Mouse (Mus musculus): Measurements from ENCODE around the gene Pctp. TPM values are rescaled to one million over a fixed set of nuclear protein-coding genes. Genes with fewer than 3 reads are reported as not detected.

The Pctp gene
- polyA plus RNA-seq, 1 experiment from 2014 or later: 0.90 TPM

DNA sequence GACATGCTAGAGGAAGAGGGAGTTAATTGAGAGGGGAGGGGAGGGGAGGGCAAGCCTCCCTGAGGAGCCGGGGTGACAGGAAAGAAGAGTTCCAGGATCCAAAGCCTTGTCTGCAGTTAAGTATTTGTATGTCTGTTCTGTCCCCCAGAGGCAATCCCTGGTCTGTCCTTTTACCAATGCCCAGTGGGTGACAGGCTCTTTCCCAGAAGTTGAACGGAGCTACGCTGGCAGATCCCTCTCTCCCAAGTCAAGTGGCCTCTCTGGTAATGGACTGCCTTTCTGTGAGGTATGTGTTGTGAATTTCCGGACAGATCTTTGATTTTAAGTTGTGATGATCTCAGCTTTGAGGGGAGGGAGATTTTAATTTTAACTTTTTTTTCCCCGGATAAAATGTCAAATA lies 30.7 kb upstream of the Pctp start:
- no peaks in the 10 kb centered on the region for H3K36me3 ChIP-seq (ENCODE audit: control insufficient read depth, insufficient read depth, low read length)
- H3K4me2 ChIP-seq (ENCODE audit: low read depth, low read length): peak overlapping the region; percentile 27; the same call in 1 of the 2 replicates
- no peaks in the 10 kb centered on the region; the same call in 1 of the 2 replicates for H3K4me1 ChIP-seq (ENCODE audit: control insufficient read depth, insufficient read depth, low read length)
- 45% methylated on average over 5 of the region's 5 CpGs for WGBS
- ATAC-seq (ENCODE audit: low read depth): no peak
- H3K27ac ChIP-seq (ENCODE audit: low read depth, low read length): no peak overlapping the region
- H3K4me3 ChIP-seq (ENCODE audit: low read depth, low read length): no peak overlapping the region
- H3K9me3 ChIP-seq (ENCODE audit: control insufficient read depth, low read length): no peaks in the 10 kb centered on the region
- peak overlapping the region; percentile 37; the same call in 1 of the 2 replicates for H3K9ac ChIP-seq (replicated peaks; ENCODE audit: low read depth, low read length)
- H3K27me3 ChIP-seq (ENCODE audit: control insufficient read depth, insufficient read depth, low read length): no peaks in the 10 kb centered on the region

DNA sequence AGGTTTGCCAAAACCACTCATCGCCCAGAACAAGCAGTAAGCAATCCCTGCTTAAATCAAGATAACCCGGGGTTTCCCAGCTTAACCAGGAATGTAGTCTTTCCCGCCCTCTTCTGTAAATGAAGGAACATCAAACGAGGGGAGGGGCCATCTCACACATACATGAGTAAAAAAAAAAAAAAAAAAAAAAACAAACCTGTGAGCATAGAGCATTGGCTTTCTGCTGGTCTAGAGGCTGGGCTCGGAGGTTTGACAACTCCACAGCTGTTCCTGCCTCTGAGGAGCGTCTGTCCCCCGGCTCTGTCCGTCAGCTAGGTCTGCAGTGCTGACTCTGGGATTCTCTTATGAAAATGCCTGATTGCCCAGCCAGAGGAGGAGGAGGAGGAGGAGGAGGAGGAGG lies 30.1 kb upstream of the Pctp start:
- Histone ChIP-seq H3K36me3 (ENCODE audit: control insufficient read depth, insufficient read depth, low read length) (no peaks in the 10 kb centered on the region), H3K27me3 (ENCODE audit: control insufficient read depth, insufficient read depth, low read length) (no peaks in the 10 kb centered on the region), H3K4me1 (ENCODE audit: control insufficient read depth, insufficient read depth, low read length) (no peaks in the 10 kb centered on the region; the same call in 1 of the 2 replicates), H3K4me3 (ENCODE audit: low read depth, low read length) (no peak overlapping the region), H3K27ac (ENCODE audit: low read depth, low read length) (no peak overlapping the region), H3K9ac (replicated peaks; ENCODE audit: low read depth, low read length) (0 out of 2 replicates have a peak overlapping the region, but pooled peaks have one; percentile 37), H3K4me2 (ENCODE audit: low read depth, low read length) (peak overlapping the region; percentile 27), H3K9me3 (ENCODE audit: control insufficient read depth, low read length) (no peaks in the 10 kb centered on the region)
- no peak for ATAC-seq (ENCODE audit: low read depth)
- 18% methylated on average over 8 of the region's 8 CpGs for WGBS

GRCm38 (mm10) chr11:90031076-90031475 lies 28.4 kb upstream of the Pctp start:
- H3K9ac ChIP-seq (replicated peaks; ENCODE audit: low read depth, low read length): no peak overlapping the region; the same call in 1 of the 2 replicates
- H3K9me3 ChIP-seq (ENCODE audit: control insufficient read depth, low read length): no peaks in the 10 kb centered on the region
- no peaks in the 10 kb centered on the region for H3K36me3 ChIP-seq (ENCODE audit: control insufficient read depth, insufficient read depth, low read length)
- no peaks in the 10 kb centered on the region for H3K27me3 ChIP-seq (ENCODE audit: control insufficient read depth, insufficient read depth, low read length)
- H3K4me1 ChIP-seq (ENCODE audit: control insufficient read depth, insufficient read depth, low read length): no peaks in the 10 kb centered on the region; the same call in 1 of the 2 replicates
- H3K27ac ChIP-seq (ENCODE audit: low read depth, low read length): no peak overlapping the region
- peak overlapping the region; percentile 40; the same call in 1 of the 2 replicates for H3K4me2 ChIP-seq (ENCODE audit: low read depth, low read length)
- H3K4me3 ChIP-seq (ENCODE audit: low read depth, low read length): peak overlapping the region; percentile 22
- WGBS: 35% methylated on average over 7 of the region's 7 CpGs
- no peak for ATAC-seq (ENCODE audit: low read depth)

DNA sequence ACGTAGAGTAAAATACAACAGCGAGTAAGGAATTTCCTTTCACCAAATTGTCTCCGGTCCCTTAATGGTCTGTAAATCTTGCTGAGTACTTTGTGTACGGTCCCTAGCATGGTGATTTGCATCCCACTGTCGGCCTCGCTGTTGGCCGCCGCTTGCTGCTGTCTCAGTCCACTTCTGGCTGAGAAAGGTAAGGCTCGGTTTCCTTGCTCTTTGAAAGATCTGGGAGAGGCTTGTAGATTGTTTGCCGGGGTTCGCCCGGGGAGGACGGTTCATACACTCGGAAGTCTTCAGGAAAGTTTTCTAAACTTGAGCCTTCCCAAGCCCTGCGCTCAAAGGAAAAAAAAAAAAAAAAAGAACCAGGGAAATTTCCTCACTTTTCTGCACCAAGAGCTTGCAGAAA lies 27.9 kb upstream of the Pctp start:
- ATAC-seq (ENCODE audit: low read depth): no peak
- H3K4me1 ChIP-seq (ENCODE audit: control insufficient read depth, insufficient read depth, low read length): no peaks in the 10 kb centered on the region; the same call in 1 of the 2 replicates
- no peaks in the 10 kb centered on the region for H3K27me3 ChIP-seq (ENCODE audit: control insufficient read depth, insufficient read depth, low read length)
- no peak overlapping the region; the same call in 1 of the 2 replicates for H3K9ac ChIP-seq (replicated peaks; ENCODE audit: low read depth, low read length)
- H3K36me3 ChIP-seq (ENCODE audit: control insufficient read depth, insufficient read depth, low read length): no peaks in the 10 kb centered on the region
- no peak overlapping the region for H3K27ac ChIP-seq (ENCODE audit: low read depth, low read length)
- H3K4me2 ChIP-seq (ENCODE audit: low read depth, low read length): peak overlapping the region; percentile 40
- WGBS: 2% methylated on average over 15 of the region's 15 CpGs
- H3K4me3 ChIP-seq (ENCODE audit: low read depth, low read length): peak overlapping the region; percentile 22
- no peaks in the 10 kb centered on the region for H3K9me3 ChIP-seq (ENCODE audit: control insufficient read depth, low read length)

DNA sequence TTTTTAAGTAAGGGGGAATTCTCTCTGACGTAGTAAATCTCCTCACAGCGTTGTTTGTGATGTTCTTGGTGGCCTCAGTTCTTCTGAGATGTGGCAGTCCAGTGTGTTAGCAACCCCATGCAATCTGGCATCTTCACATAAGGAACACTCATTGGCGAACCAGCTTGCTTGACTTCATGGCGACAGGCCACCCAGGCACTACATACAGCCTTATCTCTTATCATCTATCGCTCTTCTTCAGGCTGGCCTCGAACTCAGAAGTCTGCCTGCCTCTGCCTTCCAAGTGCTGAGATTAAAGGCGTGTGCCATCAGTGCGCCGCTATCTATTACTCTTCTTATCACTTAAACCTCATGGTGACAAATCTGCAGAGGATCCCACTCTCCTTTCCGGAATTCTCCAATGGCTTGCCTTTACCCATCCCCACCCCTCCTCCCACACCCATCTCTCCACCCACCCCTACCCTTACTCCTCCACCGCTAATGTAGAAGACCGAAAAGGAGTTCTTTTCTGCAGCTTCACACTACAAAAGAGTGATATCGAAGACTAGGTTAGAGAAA lies 27.2 kb upstream of the Pctp start, which contains the start of gene Tmem100:
Gene Tmem100, plus strand, starts transcription at position 508 of the 558 bp plus-strand sequence.
- 46% methylated on average over 13 of the region's 13 CpGs for WGBS
- Histone ChIP-seq H3K9me3 (ENCODE audit: control insufficient read depth, low read length) (no peaks in the 10 kb centered on the region), H3K9ac (replicated peaks; ENCODE audit: low read depth, low read length) (no peak within 1 kb of the TSS; the same call in 1 of the 2 replicates)

GRCm38 (mm10) chr11:90029354-90029753 lies 26.7 kb upstream of the Pctp start:
- Histone ChIP-seq H3K27me3 (ENCODE audit: control insufficient read depth, insufficient read depth, low read length) (no peaks in the 10 kb centered on the region), H3K9ac (replicated peaks; ENCODE audit: low read depth, low read length) (no peak overlapping the region), H3K9me3 (ENCODE audit: control insufficient read depth, low read length) (no peaks in the 10 kb centered on the region), H3K4me1 (ENCODE audit: control insufficient read depth, insufficient read depth, low read length) (no peaks in the 10 kb centered on the region; the same call in 1 of the 2 replicates), H3K27ac (ENCODE audit: low read depth, low read length) (no peak overlapping the region), H3K4me3 (ENCODE audit: low read depth, low read length) (no peak overlapping the region), H3K4me2 (ENCODE audit: low read depth, low read length) (peak overlapping the region; percentile 38), H3K36me3 (ENCODE audit: control insufficient read depth, insufficient read depth, low read length) (no peaks in the 10 kb centered on the region)
- no peak for ATAC-seq (ENCODE audit: low read depth)
- 27% methylated on average over 10 of the region's 10 CpGs for WGBS

More for the DNA sequence above, 27.2 kb upstream of the Pctp start, which contains the start of gene Tmem100:
- no peaks in the 10 kb centered on the region for H3K27me3 ChIP-seq (ENCODE audit: control insufficient read depth, insufficient read depth, low read length)
- no peak for ATAC-seq (ENCODE audit: low read depth)
- H3K4me3 ChIP-seq (ENCODE audit: low read depth, low read length): peak within 1 kb of the TSS; percentile 22
- no peaks in the 10 kb centered on the region for H3K36me3 ChIP-seq (ENCODE audit: control insufficient read depth, insufficient read depth, low read length)
- no peak within 1 kb of the TSS for H3K27ac ChIP-seq (ENCODE audit: low read depth, low read length)
- no peaks in the 10 kb centered on the region; the same call in 1 of the 2 replicates for H3K4me1 ChIP-seq (ENCODE audit: control insufficient read depth, insufficient read depth, low read length)
- peak within 1 kb of the TSS; percentile 40 for H3K4me2 ChIP-seq (ENCODE audit: low read depth, low read length)

- H3K36me3 ChIP-seq (ENCODE audit: control insufficient read depth, insufficient read depth, low read length): no peaks in the 10 kb centered on the region
- no peak for ATAC-seq (ENCODE audit: low read depth)
- no peak overlapping the region for H3K4me2 ChIP-seq (ENCODE audit: low read depth, low read length)
- no peak overlapping the region for H3K9ac ChIP-seq (replicated peaks; ENCODE audit: low read depth, low read length)
- no peaks in the 10 kb centered on the region for H3K27me3 ChIP-seq (ENCODE audit: control insufficient read depth, insufficient read depth, low read length)
- no peak overlapping the region for H3K4me3 ChIP-seq (ENCODE audit: low read depth, low read length)
- H3K27ac ChIP-seq (ENCODE audit: low read depth, low read length): no peak overlapping the region
- H3K9me3 ChIP-seq (ENCODE audit: control insufficient read depth, low read length): no peaks in the 10 kb centered on the region
- 93% methylated on average over 8 of the region's 8 CpGs for WGBS
- H3K4me1 ChIP-seq (ENCODE audit: control insufficient read depth, insufficient read depth, low read length): no peaks in the 10 kb centered on the region; the same call in 1 of the 2 replicates
Observed at GRCm38 (mm10) chr11:90028746-90029145, 26.1 kb upstream of the Pctp start.

DNA sequence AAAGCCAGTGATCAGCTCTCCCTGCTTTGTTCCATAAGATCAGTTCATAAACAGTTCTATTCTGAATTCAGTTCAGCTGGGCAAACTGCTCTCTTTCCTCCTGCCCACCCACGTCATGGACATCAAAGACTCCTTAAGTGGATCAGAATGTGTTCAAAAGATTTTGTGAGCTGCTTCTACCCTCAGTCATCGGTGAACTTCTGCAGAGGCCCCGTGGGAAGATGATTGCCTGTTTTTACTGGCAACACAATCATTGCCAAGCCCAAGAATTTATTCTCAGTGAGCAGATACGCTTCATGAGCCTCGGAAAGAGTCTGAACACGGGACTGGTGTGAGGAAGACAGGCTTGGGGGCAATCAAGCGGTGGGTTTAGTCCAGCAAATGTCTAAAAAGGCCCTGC lies 24.5 kb upstream of the Pctp start:
- Histone ChIP-seq H3K9me3 (ENCODE audit: control insufficient read depth, low read length) (no peaks in the 10 kb centered on the region), H3K4me2 (ENCODE audit: low read depth, low read length) (no peak overlapping the region), H3K4me3 (ENCODE audit: low read depth, low read length) (no peak overlapping the region), H3K36me3 (ENCODE audit: control insufficient read depth, insufficient read depth, low read length) (no peaks in the 10 kb centered on the region), H3K27ac (ENCODE audit: low read depth, low read length) (no peak overlapping the region), H3K9ac (replicated peaks; ENCODE audit: low read depth, low read length) (no peak overlapping the region), H3K4me1 (ENCODE audit: control insufficient read depth, insufficient read depth, low read length) (no peaks in the 10 kb centered on the region; the same call in 1 of the 2 replicates), H3K27me3 (ENCODE audit: control insufficient read depth, insufficient read depth, low read length) (no peaks in the 10 kb centered on the region)
- no peak for ATAC-seq (ENCODE audit: low read depth)
- WGBS: 60% methylated on average over 7 of the region's 7 CpGs

- Histone ChIP-seq H3K9ac (replicated peaks; ENCODE audit: low read depth, low read length) (no peak overlapping the region), H3K27ac (ENCODE audit: low read depth, low read length) (no peak overlapping the region), H3K36me3 (ENCODE audit: control insufficient read depth, insufficient read depth, low read length) (no peaks in the 10 kb centered on the region), H3K27me3 (ENCODE audit: control insufficient read depth, insufficient read depth, low read length) (no peaks in the 10 kb centered on the region), H3K4me1 (ENCODE audit: control insufficient read depth, insufficient read depth, low read length) (no peaks in the 10 kb centered on the region; the same call in 1 of the 2 replicates), H3K4me3 (ENCODE audit: low read depth, low read length) (no peak overlapping the region), H3K9me3 (ENCODE audit: control insufficient read depth, low read length) (no peaks in the 10 kb centered on the region), H3K4me2 (ENCODE audit: low read depth, low read length) (no peak overlapping the region)
- WGBS: 61% methylated on average over 5 of the region's 5 CpGs
- ATAC-seq (ENCODE audit: low read depth): no peak
Observed at GRCm38 (mm10) chr11:90026802-90027174, 24.1 kb upstream of the Pctp start.

All from neural tube, embryonic 14.5 days (tissue).